Mouse (Mus musculus) spleen, adult 2 months (tissue): ENCODE data around the gene Noa1.

Experiments
- CTCF ChIP-seq: fragments of 200-500 bp; IDR thresholded peaks from 2 replicates; pipeline ENCODE4 v1.5.1; 2011; ENCODE audit warnings: mild to moderate bottlenecking, inconsistent platforms; ENCODE audit not compliant: insufficient read depth, insufficient read length, insufficient replicate concordance; ENCODE audit errors: extremely low read depth
- POLR2A ChIP-seq: fragments of 200-500 bp; IDR thresholded peaks from 2 replicates; pipeline ENCODE4 v1.6.1; 2011; ENCODE audit warnings: low read depth, low read length, inconsistent platforms

- TF ChIP-seq CTCF (no peak), POLR2A (no peak)
Observed at GRCm38 (mm10) chr5:77265671-77266065, 44.2 kb downstream of the Noa1 start.
